Mouse (Mus musculus): ENCODE measurements at regions not wholly inside any gene's neighbourhood (a gene's known extent, or its start where the extent isn't known, plus 50 kb on each side); places are given as distances from the start of the nearest gene placed in this dataset.

DNA sequence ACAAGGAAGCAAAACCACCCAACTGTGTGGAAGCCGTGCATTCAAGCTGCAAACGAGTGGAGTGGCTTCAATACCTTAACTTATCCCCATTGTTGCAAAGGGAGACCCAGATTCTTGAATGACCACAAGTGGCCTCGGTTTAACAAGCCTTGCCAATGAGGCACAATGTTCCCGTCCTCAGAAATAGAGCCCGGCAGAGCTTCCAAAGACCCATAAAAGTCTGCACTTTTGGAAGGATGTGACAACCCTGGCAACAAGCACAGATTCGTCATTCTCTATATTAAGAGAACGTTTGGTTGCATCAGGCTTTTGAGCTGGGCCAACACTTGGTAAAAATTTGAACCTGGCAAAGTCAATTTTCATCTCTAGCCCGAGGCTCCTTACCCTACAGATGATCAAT is 108.9 kb upstream of the Bcl6 start:
- TF ChIP-seq POLR2A (IDR thresholded peaks at IDR 0.05; ENCODE audit: low read depth, low read length) (no peak), CTCF (IDR thresholded peaks at IDR 0.05; ENCODE audit: borderline replicate concordance, insufficient read depth, low read length) (no peak)

Data from embryonic fibroblast, embryonic 13.5 days (primary cell).